Mouse (Mus musculus): Measurements from ENCODE around the gene Prss53. TPM values are rescaled to one million over a fixed set of nuclear protein-coding genes. Genes with fewer than 3 reads are reported as not detected.

Prss53 gene
- polyA plus RNA-seq, 1 experiment from 2014 or later, result 0.40 TPM

GRCm38 (mm10) chr7:127929923-127930322, 39.2 kb upstream of the Prss53 start, which contains the start of gene Prss8:
Gene Prss8 (minus strand): TSS chr7:127930104.
- DNase-seq (ENCODE audit: low spot score) (no peak), ATAC-seq (replicated peaks; ENCODE audit: low FRiP score) (no peak)
- Histone ChIP-seq H3K4me3 (ENCODE audit: low read depth, low read length) (peak within 1 kb of the TSS; percentile 34), H3K27me3 (replicated peaks; ENCODE audit: control insufficient read depth, insufficient read depth, low read length) (no peaks in the 10 kb centered on the region), H3K9ac (ENCODE audit: low read depth, low read length) (peak within 1 kb of the TSS; percentile 56), H3K36me3 (ENCODE audit: control insufficient read depth, insufficient read depth, low read length) (peaks cover 3% of the 10 kb centered on the region; the same call in 1 of the 2 replicates), H3K27ac (ENCODE audit: low read depth, low read length) (no peak within 1 kb of the TSS), H3K9me3 (ENCODE audit: control insufficient read depth, low read length) (no peaks in the 10 kb centered on the region), H3K4me1 (replicated peaks; ENCODE audit: control insufficient read depth, insufficient read depth, low read length) (peaks cover 36% of the 10 kb centered on the region), H3K4me2 (peak within 1 kb of the TSS; percentile 59)
- 14% methylated on average over 6 of the region's 6 CpGs for WGBS

GRCm38 (mm10) chr7:127928596-127928995, 37.8 kb upstream of the Prss53 start:
- DNase-seq (ENCODE audit: low spot score) (no peak), ATAC-seq (replicated peaks; ENCODE audit: low FRiP score) (no peak)
- Histone ChIP-seq H3K4me2 (peak overlapping the region; percentile 59), H3K9me3 (ENCODE audit: control insufficient read depth, low read length) (no peaks in the 10 kb centered on the region), H3K9ac (ENCODE audit: low read depth, low read length) (no peak overlapping the region), H3K4me3 (ENCODE audit: low read depth, low read length) (no peak overlapping the region), H3K27me3 (replicated peaks; ENCODE audit: control insufficient read depth, insufficient read depth, low read length) (no peaks in the 10 kb centered on the region), H3K27ac (ENCODE audit: low read depth, low read length) (no peak overlapping the region), H3K4me1 (replicated peaks; ENCODE audit: control insufficient read depth, insufficient read depth, low read length) (peaks cover 30% of the 10 kb centered on the region), H3K36me3 (ENCODE audit: control insufficient read depth, insufficient read depth, low read length) (peaks cover 3% of the 10 kb centered on the region; the same call in 1 of the 2 replicates)
- WGBS, result 59% methylated on average over 5 of the region's 5 CpGs

GRCm38 (mm10) chr7:127927726-127928125, 37.0 kb upstream of the Prss53 start:
- no peak overlapping the region for H3K4me3 ChIP-seq (ENCODE audit: low read depth, low read length)
- H3K36me3 ChIP-seq (ENCODE audit: control insufficient read depth, insufficient read depth, low read length), result peaks cover 9% of the 10 kb centered on the region; the same call in 1 of the 2 replicates
- no peak overlapping the region for H3K9ac ChIP-seq (ENCODE audit: low read depth, low read length)
- H3K27me3 ChIP-seq (replicated peaks; ENCODE audit: control insufficient read depth, insufficient read depth, low read length), result no peaks in the 10 kb centered on the region
- no peak for ATAC-seq (replicated peaks; ENCODE audit: low FRiP score)
- 92% methylated on average over 11 of the region's 11 CpGs for WGBS
- H3K4me1 ChIP-seq (replicated peaks; ENCODE audit: control insufficient read depth, insufficient read depth, low read length), result peaks cover 25% of the 10 kb centered on the region
- no peak for DNase-seq (ENCODE audit: low spot score)
- no peak overlapping the region for H3K4me2 ChIP-seq
- no peak overlapping the region for H3K27ac ChIP-seq (ENCODE audit: low read depth, low read length)
- no peaks in the 10 kb centered on the region for H3K9me3 ChIP-seq (ENCODE audit: control insufficient read depth, low read length)

- H3K9ac ChIP-seq (ENCODE audit: low read depth, low read length), result no peak overlapping the region
- H3K4me2 ChIP-seq, result no peak overlapping the region
- H3K36me3 ChIP-seq (ENCODE audit: control insufficient read depth, insufficient read depth, low read length), result peaks cover 9% of the 10 kb centered on the region; the same call in 1 of the 2 replicates
- no peak for ATAC-seq (replicated peaks; ENCODE audit: low FRiP score)
- 82% methylated on average over 11 of the region's 11 CpGs for WGBS
- H3K27me3 ChIP-seq (replicated peaks; ENCODE audit: control insufficient read depth, insufficient read depth, low read length), result no peaks in the 10 kb centered on the region
- DNase-seq (ENCODE audit: low spot score), result no peak
- H3K9me3 ChIP-seq (ENCODE audit: control insufficient read depth, low read length), result no peaks in the 10 kb centered on the region
- H3K4me3 ChIP-seq (ENCODE audit: low read depth, low read length), result no peak overlapping the region
- no peak overlapping the region for H3K27ac ChIP-seq (ENCODE audit: low read depth, low read length)
- H3K4me1 ChIP-seq (replicated peaks; ENCODE audit: control insufficient read depth, insufficient read depth, low read length), result peaks cover 31% of the 10 kb centered on the region
Observed at GRCm38 (mm10) chr7:127926846-127927245, 36.1 kb upstream of the Prss53 start.

GRCm38 (mm10) chr7:127926066-127926465, 35.3 kb upstream of the Prss53 start:
- H3K4me1 ChIP-seq (replicated peaks; ENCODE audit: control insufficient read depth, insufficient read depth, low read length), result peaks cover 27% of the 10 kb centered on the region
- ATAC-seq (replicated peaks; ENCODE audit: low FRiP score) (no peak), DNase-seq (ENCODE audit: low spot score) (no peak)
- H3K27ac ChIP-seq (ENCODE audit: low read depth, low read length), result no peak overlapping the region
- no peak overlapping the region for H3K9ac ChIP-seq (ENCODE audit: low read depth, low read length)
- H3K4me2 ChIP-seq, result no peak overlapping the region
- peaks cover 9% of the 10 kb centered on the region; the same call in 1 of the 2 replicates for H3K36me3 ChIP-seq (ENCODE audit: control insufficient read depth, insufficient read depth, low read length)
- H3K4me3 ChIP-seq (ENCODE audit: low read depth, low read length), result no peak overlapping the region
- 86% methylated on average over 8 of the region's 8 CpGs for WGBS
- no peaks in the 10 kb centered on the region for H3K27me3 ChIP-seq (replicated peaks; ENCODE audit: control insufficient read depth, insufficient read depth, low read length)
- H3K9me3 ChIP-seq (ENCODE audit: control insufficient read depth, low read length), result no peaks in the 10 kb centered on the region

GRCm38 (mm10) chr7:127925252-127925651, 34.5 kb upstream of the Prss53 start:
- H3K4me3 ChIP-seq (ENCODE audit: low read depth, low read length), result no peak overlapping the region
- peaks cover 9% of the 10 kb centered on the region; the same call in 1 of the 2 replicates for H3K36me3 ChIP-seq (ENCODE audit: control insufficient read depth, insufficient read depth, low read length)
- ATAC-seq (replicated peaks; ENCODE audit: low FRiP score) (no peak), DNase-seq (ENCODE audit: low spot score) (no peak)
- no peak overlapping the region for H3K9ac ChIP-seq (ENCODE audit: low read depth, low read length)
- WGBS, result 82% methylated on average over 5 of the region's 5 CpGs
- peaks cover 25% of the 10 kb centered on the region for H3K4me1 ChIP-seq (replicated peaks; ENCODE audit: control insufficient read depth, insufficient read depth, low read length)
- no peaks in the 10 kb centered on the region for H3K9me3 ChIP-seq (ENCODE audit: control insufficient read depth, low read length)
- no peak overlapping the region for H3K27ac ChIP-seq (ENCODE audit: low read depth, low read length)
- H3K27me3 ChIP-seq (replicated peaks; ENCODE audit: control insufficient read depth, insufficient read depth, low read length), result no peaks in the 10 kb centered on the region
- H3K4me2 ChIP-seq, result no peak overlapping the region

GRCm38 (mm10) chr7:127923714-127924113, 32.9 kb upstream of the Prss53 start:
- H3K4me1 ChIP-seq (replicated peaks; ENCODE audit: control insufficient read depth, insufficient read depth, low read length), result peaks cover 11% of the 10 kb centered on the region; the same call in 1 of the 2 replicates
- H3K4me2 ChIP-seq, result no peak overlapping the region
- H3K36me3 ChIP-seq (ENCODE audit: control insufficient read depth, insufficient read depth, low read length), result peaks cover 9% of the 10 kb centered on the region; the same call in 1 of the 2 replicates
- no peak for ATAC-seq (replicated peaks; ENCODE audit: low FRiP score)
- no peaks in the 10 kb centered on the region for H3K27me3 ChIP-seq (replicated peaks; ENCODE audit: control insufficient read depth, insufficient read depth, low read length)
- DNase-seq (ENCODE audit: low spot score), result no peak
- H3K9ac ChIP-seq (ENCODE audit: low read depth, low read length), result no peak overlapping the region
- 86% methylated on average over 5 of the region's 5 CpGs for WGBS
- no peaks in the 10 kb centered on the region for H3K9me3 ChIP-seq (ENCODE audit: control insufficient read depth, low read length)
- no peak overlapping the region for H3K4me3 ChIP-seq (ENCODE audit: low read depth, low read length)
- no peak overlapping the region for H3K27ac ChIP-seq (ENCODE audit: low read depth, low read length)

GRCm38 (mm10) chr7:127922451-127923275, 31.9 kb upstream of the Prss53 start:
- ATAC-seq (replicated peaks; ENCODE audit: low FRiP score), result no peak
- peaks cover 11% of the 10 kb centered on the region; the same call in 1 of the 2 replicates for H3K36me3 ChIP-seq (ENCODE audit: control insufficient read depth, insufficient read depth, low read length)
- no peak overlapping the region for H3K27ac ChIP-seq (ENCODE audit: low read depth, low read length)
- no peaks in the 10 kb centered on the region for H3K27me3 ChIP-seq (replicated peaks; ENCODE audit: control insufficient read depth, insufficient read depth, low read length)
- H3K4me2 ChIP-seq, result no peak overlapping the region
- DNase-seq (ENCODE audit: low spot score), result no peak
- H3K4me1 ChIP-seq (replicated peaks; ENCODE audit: control insufficient read depth, insufficient read depth, low read length), result peaks cover 10% of the 10 kb centered on the region; the same call in 1 of the 2 replicates
- no peak overlapping the region for H3K4me3 ChIP-seq (ENCODE audit: low read depth, low read length)
- no peaks in the 10 kb centered on the region for H3K9me3 ChIP-seq (ENCODE audit: control insufficient read depth, low read length)
- 62% methylated on average over 6 of the region's 6 CpGs for WGBS
- H3K9ac ChIP-seq (ENCODE audit: low read depth, low read length), result no peak overlapping the region
